ENCODE assay signal across 10 mouse cellular contexts in the genomic region with DNA sequence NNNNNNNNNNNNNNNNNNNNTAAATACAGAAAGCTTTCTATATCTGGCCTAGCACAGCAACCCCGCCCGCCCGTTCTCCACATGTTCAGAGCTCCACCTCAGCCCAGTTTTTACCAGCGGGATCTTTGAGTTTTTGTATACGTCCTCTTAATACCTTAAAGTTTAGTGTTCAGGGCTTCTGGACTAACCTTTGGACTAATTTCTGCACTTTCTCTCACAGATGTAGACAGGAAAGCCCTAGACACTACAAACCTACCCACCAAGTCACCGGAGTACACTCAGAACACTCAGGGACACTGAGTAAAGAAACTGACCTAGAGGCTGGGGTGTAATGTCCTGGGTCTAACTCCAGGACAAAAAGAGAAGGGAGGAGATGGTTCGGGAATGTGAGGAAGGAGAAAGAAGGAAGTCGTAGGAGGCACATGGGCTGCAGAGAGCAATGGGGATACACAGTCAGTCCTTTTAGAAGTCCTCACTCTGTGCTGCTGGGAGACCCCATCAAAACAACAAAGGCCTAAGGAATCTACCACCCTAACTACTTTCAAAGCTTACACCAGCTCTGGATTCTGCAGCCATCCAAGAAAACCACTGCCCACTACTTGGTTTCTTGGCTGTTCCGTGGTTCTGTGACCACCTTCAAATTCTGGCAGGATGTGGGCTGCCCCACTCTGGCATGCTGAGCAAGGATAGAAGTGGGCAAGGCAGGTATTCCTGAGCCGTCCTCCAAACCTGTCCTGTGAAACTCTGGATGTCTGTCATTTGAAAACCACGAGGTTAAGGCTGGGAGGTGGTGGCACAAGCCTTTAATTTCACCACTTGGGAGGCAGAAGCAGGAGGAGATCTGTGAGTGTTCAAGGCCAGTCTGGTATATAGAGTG. TPM values are rescaled to one million over a fixed set of nuclear protein-coding genes. Genes with fewer than 3 reads are reported as not detected.
DNase-seq lines count a peak whose midpoint lies in the region; ATAC-seq and TF ChIP-seq lines count a peak whose summit lies in the region.
"Had no signal": no experiment of that assay in that cellular context is flagged by ENCODE, and none has a peak within 500 bp of the region (broad histone marks: within the 10 kb centered on the region; RNA-seq: fewer than 3 reads in every experiment).

No protein-coding gene starts in this region.

- peaks cover 50% of the 10 kb centered on the region for H3K4me1 ChIP-seq in brown adipose tissue, adult 24 weeks (ENCODE audit: control insufficient read depth, insufficient read depth, insufficient read length, low read length)
- H3K4me1 ChIP-seq in heart, postnatal 0 days (ENCODE audit: control insufficient read depth, insufficient read depth), result peaks cover 60% of the 10 kb centered on the region

- no peaks in the 10 kb centered on the region for H3K27me3 ChIP-seq in heart, postnatal 0 days (ENCODE audit: control insufficient read depth, insufficient read depth, low read length)
- H3K27me3 ChIP-seq: forebrain, embryonic 13.5 days had no signal

- H3K9me3 ChIP-seq in heart, postnatal 0 days (replicated peaks; ENCODE audit: control insufficient read depth, low read length), result no peaks in the 10 kb centered on the region
- H3K9me3 ChIP-seq: forebrain, embryonic 13.5 days had no signal

- TF ChIP-seq EP300 in heart, postnatal 0 days (IDR thresholded peaks at IDR 0.05; ENCODE audit: low read depth), result no peak

- no peak for ATAC-seq in heart, postnatal 0 days (ENCODE audit: insufficient read depth, low read depth)

- H3K9ac ChIP-seq in heart, postnatal 0 days (replicated peaks; ENCODE audit: low read depth, low read length), result no peak overlapping the region

- intact Hi-C loops in left cerebral cortex, postnatal 36 days (cut with DNase I), result no loop called here

- H3K4me3 ChIP-seq in layer of hippocampus, adult 2 months, result no peak overlapping the region
- no peak overlapping the region for H3K4me3 ChIP-seq in brown adipose tissue, adult 24 weeks (ENCODE audit: insufficient read depth, low read depth, low read length)
- H3K4me3 ChIP-seq in heart, postnatal 0 days (ENCODE audit: low read depth, low read length), result no peak overlapping the region
- no peak overlapping the region for H3K4me3 ChIP-seq in macrophage (ENCODE audit: inconsistent target)

- peaks cover 90% of the 10 kb centered on the region for H3K79me2 ChIP-seq in macrophage (ENCODE audit: inconsistent target)

- H3K27ac ChIP-seq in layer of hippocampus, adult 2 months, result peak overlapping the region; percentile 79; the same call in 1 of the 2 replicates
- peak overlapping the region; percentile 90 for H3K27ac ChIP-seq in brown adipose tissue, adult 24 weeks (replicated peaks; ENCODE audit: low read depth, low read length)
- H3K27ac ChIP-seq in heart, postnatal 0 days (ENCODE audit: low read depth), result peak overlapping the region; percentile 94
- peak overlapping the region; percentile 87 for H3K27ac ChIP-seq in macrophage
- H3K27ac ChIP-seq: forebrain, embryonic 13.5 days had no signal

- peak overlapping the region; percentile 63; the same call in 1 of the 2 replicates for H3K4me2 ChIP-seq in heart, postnatal 0 days (ENCODE audit: low read depth, low read length)

- 54% methylated on average over 11 of the region's 11 CpGs for WGBS in heart, postnatal 0 days
- WGBS in macrophage (ENCODE audit: missing documents), result 66% methylated on average over 11 of the region's 11 CpGs

- DNase-seq in layer of hippocampus, adult 2 months (ENCODE audit: low spot score in 2 of 2), result no peak
- no peak for DNase-seq in layer of hippocampus, postnatal 25 days (ENCODE audit: extremely low spot score in 1 of 2, low spot score in 1 of 2)
- no peak for DNase-seq in heart, postnatal 0 days (ENCODE audit: low spot score)
- DNase-seq in layer of hippocampus, postnatal 14 days (ENCODE audit: low spot score in 2 of 2), result no peak
- no peak for DNase-seq in left cerebral cortex, postnatal 36 days (ENCODE audit: low spot score in 2 of 2)

- no peak for TF ChIP-seq CTCF in layer of hippocampus, adult 2 months (conservative IDR thresholded peaks at IDR 0.05)
- TF ChIP-seq CTCF in heart, postnatal 0 days (IDR thresholded peaks at IDR 0.05; ENCODE audit: low read depth), result no peak

- H3K36me3 ChIP-seq in heart, postnatal 0 days (replicated peaks; ENCODE audit: control insufficient read depth, insufficient read depth, low read length), result peaks cover 7% of the 10 kb centered on the region
- H3K36me3 ChIP-seq in macrophage (ENCODE audit: inconsistent target), result no peaks in the 10 kb centered on the region

RNA-seq across cellular contexts. Expression of a gene that starts 15.8 kb away (rescaled TPM):
- 10 to 100 TPM; 34.6 to 36.1 TPM for total RNA-seq in layer of hippocampus, adult 2 months (2021)
- total RNA-seq in layer of hippocampus, postnatal 25 days (2021), result 10 to 100 TPM; 35.6 to 38.8 TPM
- polyA plus RNA-seq in brown adipose tissue, adult 24 weeks (2012; ENCODE audit: insufficient read depth, insufficient read length, missing spikeins), result 33.8 and 35.7 TPM in 2 replicates
- 156 and 210 TPM in 2 replicates for total RNA-seq in heart, postnatal 0 days (2014; rRNA removed; ENCODE audit: low replicate concordance)
- polyA plus RNA-seq in heart, postnatal 0 days (2015; fragmentation: Nextera tagmentation; extraction: Ambion mirVana), result 109 and 122 TPM in 2 replicates
- 100 to 1,000 TPM in 8 of 26 experiments, 10 to 100 TPM in 18; 18.3 to 483 (median 71.9) TPM for total RNA-seq in macrophage (2018; cell fraction: chromatin; rRNA removed)
- total RNA-seq in macrophage (2018; cell fraction: cytosol; rRNA removed), result 100 to 1,000 TPM in 13 of 26 experiments, 10 to 100 TPM in 13; 61.7 to 262 (median 112) TPM
- 100 to 1,000 TPM in 11 of 26 experiments, 10 to 100 TPM in 15; 40.2 to 222 (median 79.2) TPM for total RNA-seq in macrophage (2018; cell fraction: nucleus; rRNA removed)
- 96.7 to 217 TPM (median 105 TPM) in 3 replicates for polyA plus RNA-seq in macrophage (2018)
- total RNA-seq in layer of hippocampus, postnatal 14 days (2021), result 10 to 100 TPM; 42.0 to 49.3 TPM
- 10 to 100 TPM; 47.1 to 57.3 TPM for total RNA-seq in left cerebral cortex, postnatal 36 days (2021)

RNA-seq across cellular contexts. Expression of a gene that starts 33.0 kb away (rescaled TPM):
- total RNA-seq in layer of hippocampus, adult 2 months (2021), result 10 to 100 TPM; 37.0 to 42.9 TPM
- 10 to 100 TPM; 33.3 to 42.8 TPM for total RNA-seq in layer of hippocampus, postnatal 25 days (2021)
- 25.7 and 30.2 TPM in 2 replicates for polyA plus RNA-seq in brown adipose tissue, adult 24 weeks (2012; ENCODE audit: insufficient read depth, insufficient read length, missing spikeins)
- total RNA-seq in heart, postnatal 0 days (2014; rRNA removed; ENCODE audit: low replicate concordance), result 2.0 and 2.1 TPM in 2 replicates
- 0.93 and 1.0 TPM in 2 replicates for polyA plus RNA-seq in heart, postnatal 0 days (2015; fragmentation: Nextera tagmentation; extraction: Ambion mirVana)
- 100 to 1,000 TPM in 6 of 26 experiments, 10 to 100 TPM in 20; 12.4 to 193 (median 60.3) TPM for total RNA-seq in macrophage (2018; cell fraction: chromatin; rRNA removed)
- 10 to 100 TPM in 19 of 26 experiments, 1 to 10 TPM in 7; 8.5 to 33.5 (median 15.5) TPM for total RNA-seq in macrophage (2018; cell fraction: cytosol; rRNA removed)
- total RNA-seq in macrophage (2018; cell fraction: nucleus; rRNA removed), result 100 to 1,000 TPM in 3 of 26 experiments, 10 to 100 TPM in 23; 24.0 to 139 (median 65.3) TPM
- 7.3 to 33.5 TPM (median 7.7 TPM) in 3 replicates for polyA plus RNA-seq in macrophage (2018)
- 10 to 100 TPM; 33.1 to 38.1 TPM for total RNA-seq in layer of hippocampus, postnatal 14 days (2021)
- 10 to 100 TPM; 52.2 to 66.7 TPM for total RNA-seq in left cerebral cortex, postnatal 36 days (2021)

RNA-seq across cellular contexts. Expression of a gene that starts 38.3 kb away (rescaled TPM):
- 1 to 10 TPM; 2.8 to 3.7 TPM for total RNA-seq in layer of hippocampus, adult 2 months (2021)
- 1 to 10 TPM; 4.3 to 4.6 TPM for total RNA-seq in layer of hippocampus, postnatal 25 days (2021)
- 0.16 and 0.21 TPM in 2 replicates for polyA plus RNA-seq in brown adipose tissue, adult 24 weeks (2012; ENCODE audit: insufficient read depth, insufficient read length, missing spikeins)
- 6.0 and 9.7 TPM in 2 replicates for total RNA-seq in heart, postnatal 0 days (2014; rRNA removed; ENCODE audit: low replicate concordance)
- polyA plus RNA-seq in heart, postnatal 0 days (2015; fragmentation: Nextera tagmentation; extraction: Ambion mirVana), result 2.6 and 2.7 TPM in 2 replicates
- 1 to 10 TPM in 2 of 26 experiments, under 1 TPM in 17, not detected in 7; 0.11 to 1.7 (median 0.21) TPM for total RNA-seq in macrophage (2018; cell fraction: chromatin; rRNA removed)
- total RNA-seq in macrophage (2018; cell fraction: cytosol; rRNA removed), result under 1 TPM in 25 of 26 experiments, not detected in 1; 0.03 to 0.33 (median 0.06) TPM
- 1 to 10 TPM in 2 of 26 experiments, under 1 TPM in 10, not detected in 14; 0.05 to 2.3 (median 0.19) TPM for total RNA-seq in macrophage (2018; cell fraction: nucleus; rRNA removed)
- polyA plus RNA-seq in macrophage (2018), result 0.08 to 0.10 TPM (median 0.10 TPM) in 3 replicates
- 10 to 100 TPM in 1 of 2 experiments, 1 to 10 TPM in 1; 9.0 to 10.7 TPM for total RNA-seq in layer of hippocampus, postnatal 14 days (2021)
- 1 to 10 TPM; 2.6 to 2.9 TPM for total RNA-seq in left cerebral cortex, postnatal 36 days (2021)

RNA-seq across cellular contexts. Expression of a gene that starts 54.2 kb away (rescaled TPM):
- total RNA-seq in layer of hippocampus, adult 2 months (2021), result not detected
- total RNA-seq in layer of hippocampus, postnatal 25 days (2021), result not detected
- not detected in 2 replicates for polyA plus RNA-seq in brown adipose tissue, adult 24 weeks (2012; ENCODE audit: insufficient read depth, insufficient read length, missing spikeins)
- 0.39 and 2.5 TPM in 2 replicates for total RNA-seq in heart, postnatal 0 days (2014; rRNA removed; ENCODE audit: low replicate concordance)
- 0.16 TPM in 1 of 2 replicates, not detected in the other for polyA plus RNA-seq in heart, postnatal 0 days (2015; fragmentation: Nextera tagmentation; extraction: Ambion mirVana)
- total RNA-seq in macrophage (2018; cell fraction: chromatin; rRNA removed), result 1 to 10 TPM in 8 of 26 experiments, not detected in 18; 1.2 to 4.1 (median 2.6) TPM
- total RNA-seq in macrophage (2018; cell fraction: cytosol; rRNA removed), result not detected
- total RNA-seq in macrophage (2018; cell fraction: nucleus; rRNA removed), result 1 to 10 TPM in 2 of 26 experiments, under 1 TPM in 2, not detected in 22; 0.72 to 2.6 (median 0.99) TPM
- polyA plus RNA-seq in macrophage (2018), result not detected in 3 replicates
- not detected for total RNA-seq in layer of hippocampus, postnatal 14 days (2021)
- not detected for total RNA-seq in left cerebral cortex, postnatal 36 days (2021)
- total RNA-seq: adrenal gland, postnatal 25 days; layer of hippocampus, postnatal 10 days had no signal
- polyA plus RNA-seq: forebrain, embryonic 13.5 days had no signal

RNA-seq across cellular contexts. Expression of a gene that starts 58.9 kb away (rescaled TPM):
- 100 to 1,000 TPM in 1 of 2 experiments, 10 to 100 TPM in 1; 96.0 to 106 TPM for total RNA-seq in layer of hippocampus, adult 2 months (2021)
- 100 to 1,000 TPM in 1 of 2 experiments, 10 to 100 TPM in 1; 99.5 to 115 TPM for total RNA-seq in layer of hippocampus, postnatal 25 days (2021)
- 209 and 224 TPM in 2 replicates for polyA plus RNA-seq in brown adipose tissue, adult 24 weeks (2012; ENCODE audit: insufficient read depth, insufficient read length, missing spikeins)
- 3.6 and 34.6 TPM in 2 replicates for total RNA-seq in heart, postnatal 0 days (2014; rRNA removed; ENCODE audit: low replicate concordance)
- 131 and 136 TPM in 2 replicates for polyA plus RNA-seq in heart, postnatal 0 days (2015; fragmentation: Nextera tagmentation; extraction: Ambion mirVana)
- total RNA-seq in macrophage (2018; cell fraction: chromatin; rRNA removed), result 10 to 100 TPM in 7 of 26 experiments, 1 to 10 TPM in 16, not detected in 3; 1.9 to 25.1 (median 4.5) TPM
- total RNA-seq in macrophage (2018; cell fraction: cytosol; rRNA removed), result 100 to 1,000 TPM in 22 of 26 experiments, 10 to 100 TPM in 4; 84.4 to 168 (median 109) TPM
- total RNA-seq in macrophage (2018; cell fraction: nucleus; rRNA removed), result 10 to 100 TPM in 24 of 26 experiments, 1 to 10 TPM in 2; 7.2 to 35.9 (median 19.1) TPM
- polyA plus RNA-seq in macrophage (2018), result 164 to 206 TPM (median 186 TPM) in 3 replicates
- total RNA-seq in layer of hippocampus, postnatal 14 days (2021), result 100 to 1,000 TPM in 1 of 2 experiments, 10 to 100 TPM in 1; 96.1 to 113 TPM
- total RNA-seq in left cerebral cortex, postnatal 36 days (2021), result 100 to 1,000 TPM; 103 to 106 TPM

Comparison
In these comparisons a context has a peak if more than half of its experiments do, and no peak if none do; other contexts are left out.
1. RNA of a gene that starts 33.0 kb away (total RNA-seq): 52.2 to 66.7 TPM in left cerebral cortex, postnatal 36 days, 37.0 to 42.9 TPM in layer of hippocampus, adult 2 months, 33.3 to 42.8 TPM in layer of hippocampus, postnatal 25 days and 33.1 to 38.1 TPM in layer of hippocampus, postnatal 14 days; 2.0 to 2.1 TPM in heart, postnatal 0 days; every median in the first group is over 10 times any median in the second.
2. Peak in every context shown above with its lines, with median percentiles within 50 percentile points of each other: H3K27ac ChIP-seq.